Mouse (Mus musculus) limb, embryonic 14.5 days (tissue): Measurements from ENCODE around the gene Scn1b. TPM values are rescaled to one million over a fixed set of nuclear protein-coding genes. Genes with fewer than 3 reads are reported as not detected.

Experiments
- ATAC-seq: fragments of 200-750 bp; cut with Nextera tagmentation; 2 replicates; pipeline ENCODE4 v1.8.0; 2017; ENCODE audit warnings: low read depth, moderate number of reproducible peaks, moderate TSS enrichment; ENCODE audit not compliant: low FRiP score
- DNase-seq: peaks from one replicate; pipeline ENCODE4 v3.0.0-alpha.2; 2015; ENCODE audit warnings: low spot score
- H3K27ac ChIP-seq: fragments of 300-500 bp; sonication (generic); replicated peaks from 2 replicates; pipeline ENCODE4 v1.5.1; 2014; ENCODE audit warnings: low read depth, mild to moderate bottlenecking, low read length, moderate library complexity, mixed read lengths
- H3K27me3 ChIP-seq: fragments of 300-500 bp; sonication (generic); 2 replicates; pipeline ENCODE4 v1.6.1; 2014; ENCODE audit warnings: low read length, mixed read lengths; ENCODE audit not compliant: control insufficient read depth, insufficient read depth
- H3K36me3 ChIP-seq: fragments of 300-500 bp; sonication (generic); 2 replicates; pipeline ENCODE4 v1.6.1; 2014; ENCODE audit warnings: mild to moderate bottlenecking, low read length, moderate library complexity, mixed read lengths; ENCODE audit not compliant: control insufficient read depth, insufficient read depth
- H3K4me1 ChIP-seq: fragments of 300-500 bp; sonication (generic); 2 replicates; pipeline ENCODE4 v1.6.1; 2014; ENCODE audit warnings: antibody characterized with exemption, low read length, mixed read lengths; ENCODE audit not compliant: control insufficient read depth, insufficient read depth
- H3K4me2 ChIP-seq: fragments of 300-500 bp; sonication (generic); replicated peaks from 2 replicates; pipeline ENCODE4 v1.6.1; 2014; ENCODE audit warnings: low read depth, mild to moderate bottlenecking, low read length, moderate library complexity; ENCODE audit not compliant: severe bottlenecking
- H3K4me3 ChIP-seq: fragments of 300-500 bp; sonication (generic); replicated peaks from 2 replicates; pipeline ENCODE4 v1.5.1; 2014; ENCODE audit warnings: low read length
- H3K9ac ChIP-seq: fragments of 300-500 bp; sonication (generic); 2 replicates; pipeline ENCODE4 v1.6.1; 2014; ENCODE audit warnings: mild to moderate bottlenecking, low read depth, low read length, moderate library complexity; ENCODE audit not compliant: severe bottlenecking
- H3K9me3 ChIP-seq: fragments of 300-500 bp; sonication (generic); 2 replicates; pipeline ENCODE4 v1.6.1; 2016; ENCODE audit warnings: low read length; ENCODE audit not compliant: control insufficient read depth
- POLR2A ChIP-seq: fragments of 200-500 bp; IDR thresholded peaks from 2 replicates; pipeline ENCODE4 v1.8.0; 2012; ENCODE audit warnings: inconsistent platforms, mild to moderate bottlenecking, moderate library complexity, borderline replicate concordance; ENCODE audit not compliant: insufficient read depth, insufficient read length; ENCODE audit errors: extremely low read depth
- WGBS: fragments of 180-500 bp; shearing (Covaris S2); extraction: QIAGEN DNeasy Blood & Tissue Kit; methylation state at CpG from one replicate; pipeline ENCODE4 v1.1.7; 2014; 5-methylcytosine and 5-hydroxymethylcytosine counted together
- polyA plus RNA-seq, 2 experiments: library from polyadenylated mRNA; depleted of rRNA in 1 of 2; stranded (reverse) in 1 of 2; unstranded in 1 of 2; fragments of >200 nt; fragmentation: Nextera tagmentation in 1 of 2; extraction: Ambion mirVana in 1 of 2; gene quantifications; 2 replicates each; pipeline versions ENCODE4 v1.2.1 to v1.2.3; 2012 to 2014

The Scn1b gene
- polyA plus RNA-seq, 2 experiments: 6.5 to 15.0 TPM

DNA sequence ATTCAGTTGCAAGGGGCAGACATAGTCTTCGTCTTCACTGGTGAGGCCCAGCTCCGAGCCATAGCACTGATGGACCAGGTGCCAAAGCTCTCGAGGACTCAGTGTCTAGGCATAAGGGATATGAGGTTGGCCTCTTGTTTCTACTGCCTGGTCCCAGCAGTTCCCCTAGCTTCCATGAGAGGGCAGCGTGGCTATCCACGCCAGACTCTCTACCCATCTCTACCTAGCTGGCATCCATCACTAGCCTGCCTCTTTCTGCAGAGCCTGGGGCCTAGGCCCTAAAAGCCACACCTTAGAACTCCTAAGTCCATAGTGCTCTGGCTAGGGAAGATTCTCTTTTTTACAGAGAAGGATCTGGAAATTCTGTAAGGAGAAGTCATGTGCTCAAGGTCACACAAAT is 13.0 kb upstream of the Scn1b start:
- no peak for TF ChIP-seq POLR2A
- DNase-seq (peak; percentile 34), ATAC-seq (peak; percentile 31; the same call in 1 of the 2 replicates)
- Histone ChIP-seq H3K27ac (no peak overlapping the region), H3K9ac (no peak overlapping the region), H3K9me3 (no peaks in the 10 kb centered on the region), H3K4me3 (no peak overlapping the region), H3K36me3 (peaks cover 91% of the 10 kb centered on the region), H3K4me1 (no peaks in the 10 kb centered on the region), H3K4me2 (no peak overlapping the region), H3K27me3 (no peaks in the 10 kb centered on the region)
- 53% methylated on average over 5 of the region's 5 CpGs for WGBS

DNA sequence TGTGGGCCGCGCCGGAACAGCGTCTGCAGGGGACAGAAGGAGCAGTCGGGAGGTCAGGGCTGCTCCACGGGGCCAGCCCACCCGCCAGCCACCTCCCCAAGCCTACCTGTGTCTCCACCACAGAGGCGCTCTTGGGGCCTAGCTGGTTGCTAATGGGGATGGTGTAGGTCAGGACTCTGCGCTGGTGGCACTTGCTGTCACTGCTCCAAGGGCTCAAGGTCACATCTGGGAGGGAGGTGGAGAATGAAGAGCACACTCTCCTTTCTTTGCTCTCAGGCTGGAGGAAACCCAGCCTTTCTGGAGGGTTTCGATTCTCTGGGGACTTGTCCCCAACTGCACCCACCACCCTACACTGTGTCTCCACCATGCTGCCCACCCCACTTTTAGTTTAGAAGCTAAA is 8.9 kb upstream of the Scn1b start:
- ATAC-seq (no peak), DNase-seq (no peak)
- Histone ChIP-seq H3K9me3 (no peaks in the 10 kb centered on the region), H3K4me2 (no peak overlapping the region), H3K4me1 (no peaks in the 10 kb centered on the region), H3K36me3 (peaks cover 99% of the 10 kb centered on the region), H3K4me3 (no peak overlapping the region), H3K27ac (no peak overlapping the region), H3K27me3 (no peaks in the 10 kb centered on the region), H3K9ac (no peak overlapping the region)
- no peak for TF ChIP-seq POLR2A
- 94% methylated on average over 10 of the region's 10 CpGs for WGBS

DNA sequence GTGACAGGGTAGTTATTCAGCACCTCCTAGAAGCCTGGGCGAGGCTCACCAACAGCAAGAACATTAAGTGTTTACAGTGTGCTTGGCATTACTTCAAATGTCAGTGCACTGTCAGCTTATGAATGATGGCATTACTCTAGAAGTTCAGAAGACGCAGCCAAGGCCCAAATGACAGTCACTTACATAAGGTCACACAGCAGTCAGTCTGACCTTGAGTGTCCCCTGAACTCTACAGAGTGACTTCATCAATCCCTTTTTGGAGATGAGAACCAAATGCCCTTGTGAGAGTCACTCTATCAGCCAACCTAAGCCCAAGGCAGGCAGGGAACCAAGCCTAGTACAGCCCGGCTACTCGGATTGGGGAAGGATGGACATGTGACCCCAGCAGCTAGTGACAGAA is 5.1 kb upstream of the Scn1b start:
- H3K4me2 ChIP-seq: no peak overlapping the region
- H3K9me3 ChIP-seq: no peaks in the 10 kb centered on the region
- 98% methylated on average over 4 of the region's 4 CpGs for WGBS
- H3K27ac ChIP-seq: no peak overlapping the region
- H3K27me3 ChIP-seq: peaks cover 14% of the 10 kb centered on the region; the same call in 1 of the 2 replicates
- H3K36me3 ChIP-seq: peaks cover 87% of the 10 kb centered on the region
- 0 out of 2 replicates have a peak, but pooled peaks cover 3% of the 10 kb centered on the region for H3K4me1 ChIP-seq
- TF ChIP-seq POLR2A: no peak
- ATAC-seq (no peak), DNase-seq (no peak)
- H3K4me3 ChIP-seq: no peak overlapping the region
- no peak overlapping the region for H3K9ac ChIP-seq

DNA sequence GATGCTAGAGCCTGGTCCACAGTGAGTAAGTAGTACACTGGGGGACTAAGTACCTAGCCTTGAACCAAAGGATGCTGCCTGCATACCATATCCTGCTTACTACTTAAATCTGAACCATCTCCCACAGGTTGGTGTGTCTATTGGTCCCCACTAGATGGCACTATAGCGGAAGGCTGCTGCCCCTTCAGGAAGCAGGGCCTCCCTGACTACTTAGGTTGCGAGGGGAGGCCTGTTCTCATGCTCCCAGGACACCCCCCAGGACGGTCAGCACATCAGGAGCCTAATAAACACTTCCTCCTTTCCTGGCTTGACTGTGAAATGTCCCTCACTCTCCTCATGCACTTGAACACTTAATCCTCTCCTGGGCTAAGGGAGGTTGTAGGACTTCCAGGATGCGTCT is 4.0 kb upstream of the Scn1b start:
- Histone ChIP-seq H3K36me3 (peaks cover 77% of the 10 kb centered on the region), H3K4me3 (no peak overlapping the region), H3K4me1 (peaks cover 7% of the 10 kb centered on the region; the same call in 1 of the 2 replicates), H3K4me2 (no peak overlapping the region), H3K27ac (no peak overlapping the region), H3K27me3 (peaks cover 22% of the 10 kb centered on the region; the same call in 1 of the 2 replicates), H3K9ac (no peak overlapping the region), H3K9me3 (no peaks in the 10 kb centered on the region)
- WGBS: 35% methylated on average over 4 of the region's 4 CpGs
- TF ChIP-seq POLR2A: no peak
- ATAC-seq: no peak
- peak; percentile 61 for DNase-seq

DNA sequence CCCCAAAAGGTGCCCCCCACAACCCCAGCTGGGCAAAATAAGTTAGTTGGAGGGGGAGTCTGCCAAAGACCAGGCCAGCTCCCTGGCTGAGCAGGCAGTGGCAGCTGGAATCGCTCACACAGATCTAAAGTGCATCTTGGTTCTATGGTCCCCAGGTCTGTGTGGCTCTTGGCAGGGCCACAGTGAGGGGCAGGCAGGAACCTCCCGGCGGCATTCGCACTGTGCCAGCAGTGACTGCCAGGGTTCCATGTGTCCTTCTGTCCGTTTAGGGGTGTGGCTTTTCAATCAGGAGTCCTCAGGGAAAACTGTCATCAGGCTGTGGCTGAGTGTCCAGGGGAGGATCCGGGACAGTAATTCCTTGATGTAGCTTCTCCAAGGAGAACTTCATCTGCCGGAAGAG is 3.4 kb upstream of the Scn1b start:
- no peaks in the 10 kb centered on the region for H3K9me3 ChIP-seq
- no peak overlapping the region for H3K9ac ChIP-seq
- no peak for TF ChIP-seq POLR2A
- ATAC-seq: no peak
- peaks cover 7% of the 10 kb centered on the region; the same call in 1 of the 2 replicates for H3K4me1 ChIP-seq
- peaks cover 71% of the 10 kb centered on the region for H3K36me3 ChIP-seq
- no peak overlapping the region for H3K27ac ChIP-seq
- 98% methylated on average over 7 of the region's 7 CpGs for WGBS
- H3K27me3 ChIP-seq: peaks cover 28% of the 10 kb centered on the region; the same call in 1 of the 2 replicates
- DNase-seq: no peak
- H3K4me3 ChIP-seq: no peak overlapping the region
- no peak overlapping the region for H3K4me2 ChIP-seq
